13 mouse cellular contexts compared by ENCODE assay signal in genomic region chr2:169234368-169235070, GRCm38 (mm10).
"Had no signal": no experiment of that assay in that cellular context is flagged by ENCODE, and none has a peak within 500 bp of the region (broad histone marks: within the 10 kb centered on the region; RNA-seq: fewer than 3 reads in every experiment).

No protein-coding gene starts in this region.

- H3K9ac ChIP-seq: limb, embryonic 12.5 days; liver, embryonic 12.5 days; midbrain, embryonic 12.5 days had no signal

- H3K9me3 ChIP-seq: limb, embryonic 12.5 days; midbrain, embryonic 12.5 days had no signal

- H3K4me2 ChIP-seq: limb, embryonic 12.5 days; liver, embryonic 12.5 days; midbrain, embryonic 12.5 days had no signal

- H3K36me3 ChIP-seq: limb, embryonic 12.5 days; liver, embryonic 12.5 days; midbrain, embryonic 12.5 days had no signal

- H3K27ac ChIP-seq: kidney, postnatal 0 days; limb, embryonic 12.5 days; liver, embryonic 12.5 days; midbrain, embryonic 12.5 days had no signal

- H3K27me3 ChIP-seq: limb, embryonic 12.5 days; liver, embryonic 12.5 days; midbrain, embryonic 12.5 days had no signal

- ATAC-seq: hindbrain, embryonic 16.5 days; inflammation-experienced regulatory T-cells, adult 6 months; liver, embryonic 12.5 days had no signal

- DNase-seq: kidney, adult 9 months; kidney, postnatal 36 days; layer of hippocampus, adult 9-11 months; layer of hippocampus, postnatal 36 days; right cerebral cortex, postnatal 14 days; thymus, adult 18-20 months; thymus, postnatal 14 days had no signal

- H3K4me1 ChIP-seq: liver, embryonic 12.5 days; midbrain, embryonic 12.5 days had no signal

- H3K4me3 ChIP-seq: limb, embryonic 12.5 days; liver, embryonic 12.5 days; midbrain, embryonic 12.5 days had no signal
